Mouse (Mus musculus): ENCODE results near the gene Chrna4.
A peak's percentile ranks its signal among the peaks of the same experiment; 100 is the strongest.

Chrna4 gene

GRCm38 (mm10) chr2:181038644-181039355, 4.5 kb downstream of the Chrna4 start:
- no peak for DNase-seq (ENCODE audit: low spot score)

DNA sequence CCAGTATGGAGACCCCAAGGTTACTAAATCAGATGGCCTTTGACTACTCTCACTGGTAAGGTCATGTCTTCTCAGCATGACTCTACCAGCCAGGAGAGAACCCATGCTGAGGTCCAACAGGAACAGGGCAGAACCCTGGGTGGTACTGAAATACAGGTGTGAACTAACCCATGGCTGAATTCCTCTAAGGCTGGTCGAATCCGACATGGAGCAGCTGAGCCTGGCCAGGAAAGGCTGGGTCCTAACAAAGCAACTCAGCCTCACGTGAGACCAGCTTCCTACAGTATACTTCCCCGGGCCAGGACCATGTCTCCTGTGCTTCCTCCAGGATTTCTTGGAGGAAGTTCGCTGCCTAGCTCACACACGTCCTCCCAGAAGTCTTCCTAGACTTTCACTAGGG, 6.8 kb downstream of the Chrna4 start:
- DNase-seq (ENCODE audit: low spot score): no peak

DNA sequence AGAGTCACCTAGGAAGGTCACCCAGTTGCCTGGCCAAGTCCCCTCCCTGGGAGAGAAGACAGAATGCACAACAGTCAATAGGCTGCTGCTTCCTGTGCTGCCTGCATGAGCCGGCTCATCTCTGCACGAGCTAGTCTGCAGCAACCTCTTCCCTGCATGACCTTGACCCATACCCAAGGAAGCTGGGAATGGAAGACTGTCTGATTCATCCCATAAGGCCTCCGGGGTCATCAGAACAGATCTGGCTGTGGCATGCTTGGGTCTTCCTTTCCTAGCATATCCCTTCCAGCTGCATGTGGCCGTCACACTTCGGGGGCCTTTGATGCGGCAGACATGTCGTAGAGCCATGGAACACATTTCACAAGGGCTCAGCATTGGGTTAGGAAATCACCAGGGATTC, 8.2 kb downstream of the Chrna4 start:
- no peak for DNase-seq (ENCODE audit: low spot score)

GRCm38 (mm10) chr2:181033310-181033709, 10.0 kb downstream of the Chrna4 start:
- DNase-seq (ENCODE audit: low spot score): no peak

- DNase-seq (ENCODE audit: low spot score): no peak
Observed at GRCm38 (mm10) chr2:181032407-181032806, 10.9 kb downstream of the Chrna4 start.

DNA sequence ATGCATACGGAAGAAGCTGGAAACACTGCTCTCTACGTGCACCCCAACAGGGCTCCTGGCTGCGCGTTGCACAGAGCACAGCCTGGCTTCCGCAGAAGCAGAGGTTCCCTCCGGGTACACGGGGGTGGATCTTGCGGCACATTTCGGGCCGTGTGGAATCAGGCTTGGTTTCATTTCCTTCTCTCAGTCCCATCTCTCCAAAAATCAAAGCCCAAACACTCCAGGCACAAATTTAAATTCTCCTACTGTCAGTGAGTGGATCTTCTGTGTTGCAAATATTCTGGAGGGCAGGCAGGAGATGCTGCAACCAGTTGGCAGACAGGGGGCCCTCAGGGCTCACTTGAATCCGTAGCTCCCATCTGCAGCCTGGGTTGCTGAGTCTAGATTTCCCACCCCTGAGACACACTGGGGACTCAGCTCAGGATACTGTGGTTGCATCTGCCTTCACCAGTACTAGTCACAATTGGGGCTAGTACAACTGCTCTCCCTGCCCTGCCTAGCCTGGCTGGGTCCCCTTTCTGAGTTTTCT, 11.9 kb downstream of the Chrna4 start:
- DNase-seq (ENCODE audit: low spot score): no peak

GRCm38 (mm10) chr2:181008339-181008738, 35.0 kb downstream of the Chrna4 start:
- DNase-seq (ENCODE audit: low spot score): no peak

GRCm38 (mm10) chr2:181007054-181007453, 36.3 kb downstream of the Chrna4 start:
- DNase-seq (ENCODE audit: low spot score): no peak

DNA sequence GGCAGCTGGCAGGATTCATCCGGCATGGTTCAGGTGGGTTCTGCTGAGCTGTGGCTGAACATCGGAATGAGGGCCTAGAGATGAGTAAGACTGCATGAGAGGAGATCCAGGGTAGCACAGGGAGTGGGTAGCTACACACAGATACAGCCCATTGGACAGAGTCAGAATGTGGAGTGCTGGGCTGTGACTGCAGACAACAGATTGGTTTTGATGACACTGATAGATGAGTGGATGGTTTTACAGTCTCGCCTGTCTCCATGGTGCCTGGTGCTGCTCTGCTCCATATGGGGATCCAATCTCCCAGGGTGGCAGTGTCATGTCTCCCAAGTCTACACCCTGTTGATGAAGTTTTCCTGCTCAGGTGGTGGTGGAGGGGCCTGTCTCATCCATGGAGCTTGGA, 46.4 kb downstream of the Chrna4 start:
- no peak for DNase-seq (ENCODE audit: low spot score)

- DNase-seq (ENCODE audit: low spot score): peak; percentile 48
Observed at GRCm38 (mm10) chr2:180996436-180996835, 46.9 kb downstream of the Chrna4 start.

GRCm38 (mm10) chr2:180995457-180995856, 47.9 kb downstream of the Chrna4 start:
- DNase-seq (ENCODE audit: low spot score): no peak

- DNase-seq (ENCODE audit: low spot score): no peak
Observed at GRCm38 (mm10) chr2:180994360-180994759, 49.0 kb downstream of the Chrna4 start.

DNA sequence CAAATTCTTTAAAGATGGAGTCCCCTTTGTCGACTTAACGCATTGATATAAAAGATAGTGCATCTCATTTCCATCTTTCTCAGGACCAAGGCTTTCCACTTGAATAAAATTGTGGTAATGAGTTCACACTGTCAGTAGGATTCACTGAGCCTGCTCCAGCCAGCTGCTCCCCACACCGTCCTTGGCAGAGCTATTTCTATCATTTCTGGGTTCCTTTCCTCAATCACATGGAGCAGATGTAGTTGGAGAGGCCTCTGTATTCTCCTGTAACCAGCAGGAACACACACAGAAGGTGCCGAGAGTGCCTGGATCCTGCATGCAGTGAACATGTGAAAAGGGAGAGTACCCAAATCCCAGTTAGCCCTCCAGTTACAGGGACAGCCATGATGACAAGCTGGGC, 53.0 kb downstream of the Chrna4 start:
- no peak for DNase-seq (ENCODE audit: low spot score)

GRCm38 (mm10) chr2:180988948-180989347, 54.4 kb downstream of the Chrna4 start:
- DNase-seq (ENCODE audit: low spot score): no peak

DNA sequence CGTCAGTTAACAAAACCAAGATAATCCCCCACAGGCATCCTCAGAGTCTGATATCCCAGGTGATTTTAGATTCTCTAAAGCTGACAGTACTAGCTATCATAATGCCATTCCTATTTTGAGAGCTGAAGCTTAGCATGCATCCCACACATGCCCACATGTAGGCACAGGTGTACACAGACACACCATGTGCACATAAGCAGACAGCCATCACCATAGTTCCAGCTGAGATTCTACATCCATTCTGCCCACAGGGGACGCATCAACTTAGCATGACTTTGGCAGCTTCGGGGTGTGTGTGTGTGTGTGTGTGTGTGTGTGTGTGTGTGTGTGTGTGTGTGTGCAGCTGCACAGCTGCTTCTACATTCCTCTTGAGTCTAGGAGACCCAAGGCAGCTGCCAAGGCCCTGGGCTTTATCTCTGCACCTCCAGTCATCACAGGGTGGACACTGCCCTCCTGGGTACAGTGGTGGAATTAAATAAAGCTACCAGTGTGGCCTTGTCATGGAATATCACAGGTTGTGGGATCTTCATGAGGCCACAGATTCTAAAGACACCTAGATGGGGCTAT, 54.9 kb downstream of the Chrna4 start:
- no peak for DNase-seq (ENCODE audit: low spot score)

GRCm38 (mm10) chr2:180987432-180988030, 55.8 kb downstream of the Chrna4 start:
- DNase-seq (ENCODE audit: low spot score): no peak

DNA sequence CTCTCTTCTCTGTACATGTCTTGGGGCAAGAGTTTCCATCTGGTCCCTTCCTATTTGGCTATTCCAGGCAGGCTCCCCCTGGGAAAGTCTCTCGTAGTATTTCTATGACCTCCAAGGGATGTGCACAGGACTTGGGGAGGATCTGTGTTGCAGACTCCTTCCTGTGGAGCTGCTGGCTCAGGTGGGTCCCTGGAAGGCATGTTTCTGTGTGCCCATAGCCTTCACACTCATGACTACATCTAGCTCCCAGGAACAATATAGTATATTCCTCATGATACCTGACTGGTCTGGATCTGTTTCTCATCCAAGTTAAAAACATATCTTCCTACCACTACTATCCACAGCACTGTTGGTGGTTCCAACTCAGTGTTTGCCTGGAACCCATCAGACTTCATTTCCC, 56.3 kb downstream of the Chrna4 start:
- no peak for DNase-seq (ENCODE audit: low spot score)

GRCm38 (mm10) chr2:180986449-180986848, 56.9 kb downstream of the Chrna4 start, which contains the start of gene Col20a1:
Col20a1 (plus strand) TSS chr2:180986535.
- DNase-seq (ENCODE audit: low spot score): no peak

DNA sequence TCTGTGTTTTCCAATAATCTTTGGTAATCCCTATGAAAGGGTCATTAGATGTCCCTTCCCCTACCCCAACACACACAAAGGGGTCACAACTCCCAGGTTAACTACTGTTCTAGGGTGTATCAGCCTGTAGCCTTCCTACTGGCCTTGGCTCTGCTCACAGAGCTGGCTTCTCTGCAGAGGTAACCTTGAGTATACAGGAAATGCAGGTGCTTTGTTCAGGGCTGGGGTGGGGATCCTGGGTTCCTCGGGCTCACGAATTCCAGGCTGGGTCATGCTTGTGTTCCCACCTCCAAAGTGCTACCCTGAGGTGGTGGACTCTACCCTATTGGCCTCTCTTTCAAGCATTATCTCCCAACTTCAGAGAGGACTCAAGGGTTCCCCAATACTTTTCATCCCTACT, 57.7 kb downstream of the Chrna4 start:
- DNase-seq (ENCODE audit: low spot score): no peak

DNA sequence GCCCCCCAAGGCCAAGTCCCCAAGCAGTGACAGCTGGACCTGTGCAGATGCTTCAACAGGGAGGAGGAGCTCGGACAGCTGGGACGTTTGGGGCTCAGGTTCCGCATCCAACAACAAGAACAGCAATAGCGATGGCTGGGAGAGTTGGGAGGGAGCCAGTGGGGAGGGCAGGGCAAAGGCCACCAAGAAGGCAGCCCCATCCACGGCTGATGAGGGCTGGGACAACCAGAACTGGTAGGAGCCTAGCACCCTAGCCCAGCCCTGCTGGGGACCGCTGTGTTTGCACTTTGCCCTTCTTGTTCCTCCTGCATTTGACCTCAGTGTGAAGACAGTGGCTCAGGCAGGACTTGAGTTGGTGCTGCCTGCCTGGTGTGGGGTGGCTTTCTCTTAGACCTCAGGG, 62.2 kb downstream of the Chrna4 start:
- DNase-seq (ENCODE audit: low spot score): no peak
